Mouse (Mus musculus): ENCODE data around the gene Dner. TPM values are rescaled to one million over a fixed set of nuclear protein-coding genes. Genes with fewer than 3 reads are reported as not detected.

Dner gene
- polyA plus RNA-seq, 1 experiment from 2014 or later = 0.09 TPM

DNA sequence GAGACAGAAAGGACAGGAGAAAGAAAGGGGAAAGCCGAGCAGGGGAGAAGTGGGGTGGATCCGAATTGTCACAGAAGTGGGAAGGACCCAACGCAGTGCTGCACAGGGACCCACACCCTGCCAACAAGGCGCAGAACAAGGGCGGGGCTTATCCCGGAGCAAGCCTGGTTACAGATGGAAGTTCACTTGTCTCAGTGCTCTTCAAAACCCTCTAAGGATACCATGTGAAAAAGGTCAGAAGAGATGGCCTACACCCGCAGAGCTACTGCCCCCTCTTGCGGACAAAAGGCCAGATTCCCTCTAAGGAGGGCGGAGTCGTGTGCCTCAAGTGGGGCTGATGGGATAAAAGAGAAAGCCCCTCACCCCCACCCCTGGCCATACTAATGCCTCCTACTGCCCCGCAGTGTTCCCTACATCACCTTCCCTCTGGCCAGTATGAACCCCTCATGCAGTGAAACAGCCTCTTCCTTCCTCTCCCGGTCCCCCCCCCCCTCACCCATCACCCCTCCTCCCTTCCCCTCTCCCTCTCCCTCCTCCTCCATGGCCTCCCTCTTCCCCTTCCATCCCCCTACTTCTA, 73.0 kb downstream of the Dner start:
- H3K4me2 ChIP-seq = no peak overlapping the region
- WGBS (ENCODE audit: insufficient replicate concordance) = 32% methylated on average over 12 of the region's 12 CpGs
- no peaks in the 10 kb centered on the region for H3K4me1 ChIP-seq (replicated peaks)
- H3K4me3 ChIP-seq (replicated peaks) = no peak overlapping the region
- no peak for ATAC-seq (ENCODE audit: insufficient read depth)
- no peak overlapping the region for H3K27ac ChIP-seq (replicated peaks)
- H3K36me3 ChIP-seq (replicated peaks) = no peaks in the 10 kb centered on the region
- no peaks in the 10 kb centered on the region for H3K9me3 ChIP-seq (replicated peaks)
- no peaks in the 10 kb centered on the region for H3K27me3 ChIP-seq
- H3K9ac ChIP-seq = no peak overlapping the region

DNA sequence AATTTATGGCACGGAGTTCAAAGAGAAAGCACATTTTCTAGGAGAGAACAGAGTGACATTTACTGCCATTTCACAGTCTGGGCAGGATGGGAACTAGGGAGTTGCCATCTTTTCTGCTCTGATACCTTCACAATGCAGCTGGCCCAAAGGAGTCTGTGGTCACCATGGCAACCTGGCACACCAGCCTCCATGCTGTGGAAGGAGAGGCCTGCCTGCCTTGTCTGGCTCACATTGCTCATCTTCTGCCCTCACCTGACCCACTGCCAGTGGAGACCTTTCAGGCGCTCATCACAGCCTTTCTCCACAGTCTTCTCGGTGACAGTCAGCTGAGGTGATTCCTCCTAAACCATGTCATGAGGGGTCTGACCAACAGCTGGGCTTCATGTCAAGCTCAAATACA, 74.7 kb downstream of the Dner start:
- Histone ChIP-seq H3K27ac (replicated peaks) (no peak overlapping the region), H3K4me1 (replicated peaks) (no peaks in the 10 kb centered on the region), H3K4me2 (no peak overlapping the region), H3K4me3 (replicated peaks) (no peak overlapping the region), H3K9me3 (replicated peaks) (no peaks in the 10 kb centered on the region), H3K36me3 (replicated peaks) (no peaks in the 10 kb centered on the region), H3K27me3 (no peaks in the 10 kb centered on the region), H3K9ac (no peak overlapping the region)
- 55% methylated on average over 3 of the region's 3 CpGs for WGBS (ENCODE audit: insufficient replicate concordance)
- no peak for ATAC-seq (ENCODE audit: insufficient read depth)

DNA sequence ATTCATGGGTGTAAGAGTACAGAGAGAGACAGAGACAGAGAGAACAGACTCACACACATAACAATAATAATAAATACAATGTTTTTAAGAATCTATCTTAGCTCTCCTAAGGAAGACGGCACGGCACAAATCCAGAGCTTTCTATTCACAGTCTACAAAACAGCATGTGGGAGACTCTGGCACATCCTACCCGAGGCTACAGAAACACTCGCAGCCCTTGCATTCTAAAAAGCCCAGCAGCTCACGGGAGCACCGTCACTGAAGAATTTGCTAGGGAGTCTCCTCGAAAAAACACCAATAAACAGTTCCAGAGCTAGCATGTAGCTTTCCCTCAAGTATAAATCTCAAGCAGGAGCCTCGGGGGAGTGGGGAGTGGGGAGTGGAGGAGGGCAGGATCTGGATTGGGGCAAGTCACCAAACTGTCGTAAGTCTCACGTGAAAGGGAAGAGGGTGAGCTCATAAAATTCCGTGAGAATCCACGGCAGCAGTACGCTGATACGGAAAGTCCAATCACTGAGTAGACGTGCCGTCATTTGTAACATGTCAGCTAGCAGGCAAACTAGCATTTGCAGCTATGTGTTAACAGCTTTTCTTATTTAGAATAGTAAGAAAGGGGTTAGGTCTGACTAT, 76.8 kb downstream of the Dner start:
- Histone ChIP-seq H3K36me3 (replicated peaks) (no peaks in the 10 kb centered on the region), H3K27ac (replicated peaks) (no peak overlapping the region), H3K4me1 (replicated peaks) (no peaks in the 10 kb centered on the region), H3K27me3 (no peaks in the 10 kb centered on the region), H3K4me3 (replicated peaks) (no peak overlapping the region), H3K9ac (no peak overlapping the region), H3K4me2 (no peak overlapping the region), H3K9me3 (replicated peaks) (no peaks in the 10 kb centered on the region)
- no peak for ATAC-seq (ENCODE audit: insufficient read depth)
- 61% methylated on average over 16 of the region's 16 CpGs for WGBS (ENCODE audit: insufficient replicate concordance)

- 18% methylated on average over 1 of the region's 1 CpGs for WGBS (ENCODE audit: insufficient replicate concordance)
- ATAC-seq (ENCODE audit: insufficient read depth) = no peak
- Histone ChIP-seq H3K36me3 (replicated peaks) (no peaks in the 10 kb centered on the region), H3K27me3 (no peaks in the 10 kb centered on the region), H3K27ac (replicated peaks) (no peak overlapping the region), H3K4me2 (no peak overlapping the region), H3K9me3 (replicated peaks) (no peaks in the 10 kb centered on the region), H3K4me1 (replicated peaks) (no peaks in the 10 kb centered on the region), H3K4me3 (replicated peaks) (no peak overlapping the region), H3K9ac (no peak overlapping the region)
These were observed 77.9 kb downstream of the Dner start for GRCm38 (mm10) chr1:84618094-84618493.

GRCm38 (mm10) chr1:84616133-84616532, 79.9 kb downstream of the Dner start:
- Histone ChIP-seq H3K9me3 (replicated peaks) (no peaks in the 10 kb centered on the region), H3K36me3 (replicated peaks) (no peaks in the 10 kb centered on the region)
- ATAC-seq (ENCODE audit: insufficient read depth) = no peak

GRCm38 (mm10) chr1:84614596-84614995, 81.4 kb downstream of the Dner start:
- Histone ChIP-seq H3K27me3 (no peaks in the 10 kb centered on the region), H3K4me2 (no peak overlapping the region), H3K4me1 (replicated peaks) (no peaks in the 10 kb centered on the region), H3K36me3 (replicated peaks) (no peaks in the 10 kb centered on the region), H3K9ac (no peak overlapping the region), H3K9me3 (replicated peaks) (no peaks in the 10 kb centered on the region), H3K27ac (replicated peaks) (no peak overlapping the region), H3K4me3 (replicated peaks) (no peak overlapping the region)
- no peak for ATAC-seq (ENCODE audit: insufficient read depth)
- WGBS (ENCODE audit: insufficient replicate concordance) = 40% methylated on average over 7 of the region's 7 CpGs

More at GRCm38 (mm10) chr1:84616133-84616532, 79.9 kb downstream of the Dner start:
- Histone ChIP-seq H3K4me2 (no peak overlapping the region), H3K9ac (no peak overlapping the region), H3K27ac (replicated peaks) (no peak overlapping the region), H3K4me3 (replicated peaks) (no peak overlapping the region), H3K4me1 (replicated peaks) (no peaks in the 10 kb centered on the region), H3K27me3 (no peaks in the 10 kb centered on the region)

DNA sequence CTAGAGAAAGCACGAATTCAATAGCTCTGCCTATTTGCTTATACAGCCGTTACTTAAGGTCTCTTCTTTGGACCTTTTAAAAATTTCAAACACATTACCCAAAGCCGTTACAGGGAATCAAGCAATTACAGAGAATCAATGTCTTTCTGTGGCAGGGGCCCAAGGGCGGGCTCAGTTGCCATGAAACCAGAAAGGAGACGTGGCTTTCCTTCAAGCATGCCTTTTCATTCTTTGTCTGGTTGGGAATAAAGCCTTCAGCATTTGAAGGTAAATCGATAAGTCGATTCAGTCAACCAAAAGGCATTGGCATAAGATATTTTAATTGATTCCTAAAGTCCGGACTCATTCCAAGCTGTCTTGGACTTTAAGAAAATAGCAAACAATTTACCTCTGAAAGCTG, 82.9 kb downstream of the Dner start:
- Histone ChIP-seq H3K4me3 (replicated peaks) (no peak overlapping the region), H3K36me3 (replicated peaks) (no peaks in the 10 kb centered on the region), H3K4me2 (no peak overlapping the region), H3K9me3 (replicated peaks) (no peaks in the 10 kb centered on the region), H3K9ac (no peak overlapping the region), H3K4me1 (replicated peaks) (no peaks in the 10 kb centered on the region), H3K27ac (replicated peaks) (no peak overlapping the region), H3K27me3 (no peaks in the 10 kb centered on the region)
- no peak for ATAC-seq (ENCODE audit: insufficient read depth)
- WGBS (ENCODE audit: insufficient replicate concordance) = 65% methylated on average over 8 of the region's 8 CpGs

DNA sequence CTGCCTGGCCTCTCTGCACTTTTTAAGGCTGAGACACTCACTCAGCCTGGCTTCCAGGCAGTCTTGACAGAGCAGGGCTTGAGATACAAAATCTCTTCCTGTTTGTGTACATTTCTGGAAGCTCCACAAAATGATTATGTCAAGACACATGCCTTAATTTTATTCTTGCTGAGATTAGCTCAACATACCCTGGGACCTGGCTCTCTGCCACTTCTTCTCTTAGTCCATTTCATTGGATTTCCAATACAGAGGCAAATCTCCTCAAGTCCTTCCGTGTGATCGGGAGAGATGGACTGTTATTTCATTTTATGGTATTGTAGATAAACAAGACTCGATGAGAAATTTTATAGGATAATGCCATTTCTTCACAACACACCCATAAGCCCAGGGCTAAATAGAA, 84.7 kb downstream of the Dner start:
- Histone ChIP-seq H3K27ac (replicated peaks) (no peak overlapping the region), H3K9ac (no peak overlapping the region), H3K4me1 (replicated peaks) (no peaks in the 10 kb centered on the region), H3K27me3 (no peaks in the 10 kb centered on the region), H3K4me3 (replicated peaks) (no peak overlapping the region), H3K36me3 (replicated peaks) (no peaks in the 10 kb centered on the region), H3K4me2 (no peak overlapping the region), H3K9me3 (replicated peaks) (no peaks in the 10 kb centered on the region)
- WGBS (ENCODE audit: insufficient replicate concordance) = 74% methylated on average over 3 of the region's 3 CpGs
- no peak for ATAC-seq (ENCODE audit: insufficient read depth)

GRCm38 (mm10) chr1:84599025-84599424, 97.0 kb downstream of the Dner start:
- no peaks in the 10 kb centered on the region for H3K36me3 ChIP-seq (replicated peaks)
- H3K27ac ChIP-seq (replicated peaks) = no peak overlapping the region
- H3K4me1 ChIP-seq (replicated peaks) = no peaks in the 10 kb centered on the region
- H3K27me3 ChIP-seq = no peaks in the 10 kb centered on the region
- 67% methylated on average over 5 of the region's 5 CpGs for WGBS (ENCODE audit: insufficient replicate concordance)
- ATAC-seq (ENCODE audit: insufficient read depth) = no peak
- no peak overlapping the region for H3K9ac ChIP-seq
- no peak overlapping the region for H3K4me2 ChIP-seq
- no peak overlapping the region for H3K4me3 ChIP-seq (replicated peaks)
- no peaks in the 10 kb centered on the region for H3K9me3 ChIP-seq (replicated peaks)

- WGBS (ENCODE audit: insufficient replicate concordance) = 56% methylated on average over 3 of the region's 3 CpGs
- Histone ChIP-seq H3K4me2 (no peak overlapping the region), H3K4me1 (replicated peaks) (no peaks in the 10 kb centered on the region), H3K36me3 (replicated peaks) (no peaks in the 10 kb centered on the region), H3K27me3 (no peaks in the 10 kb centered on the region), H3K27ac (replicated peaks) (no peak overlapping the region), H3K4me3 (replicated peaks) (no peak overlapping the region), H3K9me3 (replicated peaks) (no peaks in the 10 kb centered on the region), H3K9ac (no peak overlapping the region)
- no peak for ATAC-seq (ENCODE audit: insufficient read depth)
These were observed 100.0 kb downstream of the Dner start for GRCm38 (mm10) chr1:84596023-84596422.

DNA sequence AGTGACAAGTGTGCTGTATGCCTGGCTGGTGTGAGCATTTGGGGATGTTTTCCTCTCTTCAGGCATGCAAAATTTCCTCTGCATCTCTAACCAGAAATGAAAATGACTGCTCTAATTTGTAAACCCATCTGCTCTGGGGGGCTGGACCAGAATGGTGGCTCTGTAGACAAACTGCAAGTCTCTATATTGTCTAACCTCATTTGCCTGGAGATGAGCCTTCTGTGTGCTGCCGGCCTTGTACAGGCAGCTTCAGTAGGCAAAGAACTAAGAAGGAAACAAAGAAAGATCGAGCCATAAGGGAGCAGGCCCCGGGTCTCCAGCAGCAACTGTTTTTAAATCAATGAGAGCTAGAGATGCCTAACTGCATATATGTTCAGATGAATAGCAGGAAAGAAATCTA, 103.6 kb downstream of the Dner start:
- ATAC-seq (ENCODE audit: insufficient read depth) = no peak
- Histone ChIP-seq H3K4me1 (replicated peaks) (no peaks in the 10 kb centered on the region), H3K9ac (no peak overlapping the region), H3K27ac (replicated peaks) (no peak overlapping the region), H3K4me3 (replicated peaks) (no peak overlapping the region), H3K36me3 (replicated peaks) (no peaks in the 10 kb centered on the region), H3K27me3 (no peaks in the 10 kb centered on the region), H3K4me2 (no peak overlapping the region), H3K9me3 (replicated peaks) (no peaks in the 10 kb centered on the region)
- 57% methylated on average over 3 of the region's 3 CpGs for WGBS (ENCODE audit: insufficient replicate concordance)

- Histone ChIP-seq H3K27me3 (no peaks in the 10 kb centered on the region), H3K9ac (no peak overlapping the region), H3K4me1 (replicated peaks) (no peaks in the 10 kb centered on the region), H3K4me2 (no peak overlapping the region), H3K4me3 (replicated peaks) (no peak overlapping the region), H3K9me3 (replicated peaks) (no peaks in the 10 kb centered on the region), H3K27ac (replicated peaks) (no peak overlapping the region), H3K36me3 (replicated peaks) (no peaks in the 10 kb centered on the region)
- no peak for ATAC-seq (ENCODE audit: insufficient read depth)
- WGBS (ENCODE audit: insufficient replicate concordance) = 57% methylated on average over 9 of the region's 9 CpGs
These were observed 105.5 kb downstream of the Dner start for GRCm38 (mm10) chr1:84590534-84590933.
